Mouse (Mus musculus) olfactory bulb, adult 2 months (tissue): Measurements from ENCODE around the gene Iqgap2. TPM values are rescaled to one million over a fixed set of nuclear protein-coding genes. Genes with fewer than 3 reads are reported as not detected.

ENCODE experiments used
- H3K27ac ChIP-seq: fragments of 200-500 bp; 2 replicates; pipeline ENCODE4 v1.5.1; 2012; ENCODE audit warnings: low read depth, low read length; ENCODE audit not compliant: insufficient read depth
- H3K4me1 ChIP-seq: fragments of 200-500 bp; 2 replicates; pipeline ENCODE4 v1.6.1; 2012; ENCODE audit warnings: low read length; ENCODE audit not compliant: control insufficient read depth, insufficient read depth
- H3K4me3 ChIP-seq: fragments of 200-500 bp; 2 replicates; pipeline ENCODE4 v1.5.1; 2012; ENCODE audit warnings: mild to moderate bottlenecking, low read depth, low read length, moderate library complexity; ENCODE audit not compliant: insufficient read depth
- CTCF ChIP-seq: fragments of 200-500 bp; IDR thresholded peaks from 2 replicates; pipeline ENCODE4 v1.5.1; 2012; ENCODE audit warnings: low read depth, mild to moderate bottlenecking, low read length, moderate library complexity; ENCODE audit not compliant: insufficient read depth
- POLR2A ChIP-seq: fragments of 200-500 bp; IDR thresholded peaks from 2 replicates; pipeline ENCODE4 v1.6.1; 2012; ENCODE audit warnings: mild to moderate bottlenecking, low read depth, low read length, moderate library complexity; ENCODE audit not compliant: insufficient read depth
- WGBS: fragments of 180-500 bp; shearing (Covaris S2); methylation state at CpG from one replicate; pipeline ENCODE4 v1.1.7; 2018; 5-methylcytosine and 5-hydroxymethylcytosine counted together
- polyA plus RNA-seq: library from polyadenylated mRNA; stranded (reverse); fragments of >200 nt; gene quantifications from 2 replicates; pipeline ENCODE4 v1.2.4, GENCODE M21; 2012; ENCODE audit warnings: low replicate concordance; ENCODE audit not compliant: missing spikeins, insufficient read depth, insufficient read length

Iqgap2 gene
- polyA plus RNA-seq, 1 experiment, result not detected

- WGBS, result 96% methylated on average over 12 of the region's 12 CpGs
- H3K4me1 ChIP-seq, result peaks cover 3% of the 10 kb centered on the region; the same call in 1 of the 2 replicates
- no peak for TF ChIP-seq CTCF
- TF ChIP-seq POLR2A, result no peak
- H3K27ac ChIP-seq, result no peak overlapping the region
- H3K4me3 ChIP-seq, result no peak overlapping the region
Observed at GRCm38 (mm10) chr13:95635301-95635700, 256.4 kb downstream of the Iqgap2 start.

- 62% methylated on average over 2 of the region's 2 CpGs for WGBS
- Histone ChIP-seq H3K27ac (no peak overlapping the region), H3K4me3 (no peak overlapping the region), H3K4me1 (peaks cover 3% of the 10 kb centered on the region; the same call in 1 of the 2 replicates)
- TF ChIP-seq CTCF, result no peak
- no peak for TF ChIP-seq POLR2A
Observed at GRCm38 (mm10) chr13:95634451-95634850, 257.3 kb downstream of the Iqgap2 start.

DNA sequence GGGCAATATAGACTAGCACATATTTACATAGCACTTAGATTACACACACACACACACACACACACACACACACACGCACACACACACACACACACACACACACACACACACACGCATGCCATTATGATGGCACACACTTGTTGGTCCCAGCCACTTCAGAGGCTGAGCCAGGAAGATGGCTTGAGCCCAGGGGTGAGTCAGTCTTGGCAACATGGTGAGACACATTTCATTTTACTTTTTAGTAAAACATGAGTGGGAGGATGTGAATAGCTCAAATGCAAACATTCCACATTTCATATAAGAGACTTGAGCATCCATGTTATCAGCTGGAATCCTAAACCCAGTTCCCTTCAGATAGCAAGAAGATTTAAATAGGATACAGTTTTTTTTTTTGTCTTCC, 258.3 kb downstream of the Iqgap2 start:
- no peak overlapping the region for H3K27ac ChIP-seq
- no peaks in the 10 kb centered on the region for H3K4me1 ChIP-seq
- TF ChIP-seq POLR2A (no peak), CTCF (no peak)
- 73% methylated on average over 2 of the region's 2 CpGs for WGBS
- H3K4me3 ChIP-seq, result no peak overlapping the region

GRCm38 (mm10) chr13:95632144-95632543, 259.6 kb downstream of the Iqgap2 start:
- Histone ChIP-seq H3K4me3 (no peak overlapping the region), H3K4me1 (no peaks in the 10 kb centered on the region), H3K27ac (no peak overlapping the region)
- 92% methylated on average over 6 of the region's 6 CpGs for WGBS
- TF ChIP-seq POLR2A (no peak), CTCF (no peak)

DNA sequence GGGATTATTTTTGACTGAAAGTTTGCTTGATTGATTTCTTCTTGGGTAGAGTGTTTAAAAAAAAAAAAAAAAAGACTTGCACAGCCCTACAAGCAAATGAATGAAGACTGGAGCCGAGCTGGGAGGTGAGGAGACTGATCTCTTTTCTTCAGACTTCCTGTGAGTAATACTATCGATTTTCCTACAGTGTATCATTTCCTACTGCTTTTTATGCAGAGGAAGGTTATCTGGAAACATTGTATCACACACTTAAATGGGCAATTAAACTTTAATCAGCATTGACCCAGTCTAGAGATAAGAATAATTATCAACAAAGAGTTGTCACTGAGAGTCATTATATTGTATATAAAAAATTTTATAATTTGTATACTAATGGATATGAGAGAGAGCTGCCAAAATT, 261.0 kb downstream of the Iqgap2 start:
- WGBS, result 71% methylated on average over 2 of the region's 2 CpGs

DNA sequence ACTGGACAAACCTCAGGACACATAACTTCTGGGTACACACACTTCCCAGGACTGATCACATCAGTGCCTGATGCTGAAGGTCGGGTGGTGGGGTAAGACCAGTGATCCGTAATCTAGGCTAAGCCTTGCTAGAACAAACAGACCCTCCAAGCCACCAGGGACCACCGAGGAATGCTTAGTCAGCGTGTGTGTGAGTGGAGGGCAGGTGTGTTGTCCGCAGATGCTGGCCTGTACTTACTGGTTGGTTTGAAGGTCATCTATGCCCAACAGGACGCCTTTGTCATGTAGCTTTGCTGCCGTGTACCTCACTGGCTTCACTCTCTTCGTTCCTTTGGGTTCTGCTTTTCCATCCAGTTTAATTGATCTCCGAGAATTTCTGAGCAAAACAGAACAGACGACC, 262.0 kb downstream of the Iqgap2 start:
- 94% methylated on average over 10 of the region's 10 CpGs for WGBS
- TF ChIP-seq POLR2A (no peak), CTCF (no peak)

More for the DNA sequence above, 261.0 kb downstream of the Iqgap2 start:
- Histone ChIP-seq H3K27ac (no peak overlapping the region), H3K4me3 (no peak overlapping the region), H3K4me1 (no peaks in the 10 kb centered on the region)
- TF ChIP-seq POLR2A, result no peak
- no peak for TF ChIP-seq CTCF

DNA sequence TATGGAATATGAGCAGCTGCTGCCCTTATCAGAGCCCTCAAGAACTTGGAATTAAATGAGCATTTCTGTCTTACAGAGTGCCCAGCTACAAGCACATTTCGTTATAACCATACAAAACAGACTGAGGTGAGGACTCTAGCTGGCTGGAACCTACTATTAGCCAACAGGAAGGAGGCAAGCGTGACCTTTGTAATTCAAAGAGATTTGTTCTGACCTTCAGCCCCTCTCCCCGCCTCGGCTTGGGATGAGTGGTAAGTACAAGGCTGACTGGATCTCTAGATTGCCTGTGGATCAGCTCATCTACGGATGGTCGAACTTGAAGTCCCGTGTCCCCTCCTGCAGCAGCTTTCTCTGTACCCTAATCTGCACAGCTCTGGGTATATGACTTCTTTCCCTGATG, 265.0 kb downstream of the Iqgap2 start:
- WGBS, result 95% methylated on average over 7 of the region's 7 CpGs
- no peak for TF ChIP-seq CTCF
- TF ChIP-seq POLR2A, result no peak
- H3K27ac ChIP-seq, result no peak overlapping the region
- no peaks in the 10 kb centered on the region for H3K4me1 ChIP-seq
- no peak overlapping the region for H3K4me3 ChIP-seq

More for the DNA sequence above, 262.0 kb downstream of the Iqgap2 start:
- no peak overlapping the region for H3K4me3 ChIP-seq
- H3K4me1 ChIP-seq, result no peaks in the 10 kb centered on the region
- no peak overlapping the region for H3K27ac ChIP-seq

- Histone ChIP-seq H3K27ac (no peak overlapping the region), H3K4me1 (peaks cover 1% of the 10 kb centered on the region), H3K4me3 (no peak overlapping the region)
- TF ChIP-seq POLR2A (no peak), CTCF (no peak)
- WGBS, result 57% methylated on average over 3 of the region's 3 CpGs
Observed at GRCm38 (mm10) chr13:95623042-95623441, 268.7 kb downstream of the Iqgap2 start.

- TF ChIP-seq POLR2A, result no peak
- no peak for TF ChIP-seq CTCF
- H3K27ac ChIP-seq, result no peak overlapping the region
- WGBS, result 89% methylated on average over 3 of the region's 3 CpGs
Observed at GRCm38 (mm10) chr13:95621563-95621962, 270.2 kb downstream of the Iqgap2 start.

GRCm38 (mm10) chr13:95618859-95619258, 272.9 kb downstream of the Iqgap2 start:
- no peak overlapping the region for H3K27ac ChIP-seq
- WGBS, result 21% methylated on average over 13 of the region's 13 CpGs
- peak overlapping the region; percentile 81; the same call in 1 of the 2 replicates for H3K4me3 ChIP-seq
- TF ChIP-seq POLR2A, result no peak
- no peak for TF ChIP-seq CTCF
- peaks cover 5% of the 10 kb centered on the region for H3K4me1 ChIP-seq

More at GRCm38 (mm10) chr13:95621563-95621962, 270.2 kb downstream of the Iqgap2 start:
- no peak overlapping the region for H3K4me3 ChIP-seq
- peaks cover 5% of the 10 kb centered on the region for H3K4me1 ChIP-seq
